Mouse (Mus musculus) gastrocnemius, adult 18-20 months (tissue): Measurements from ENCODE around the gene Med23. TPM values are rescaled to one million over a fixed set of nuclear protein-coding genes. Genes with fewer than 3 reads are reported as not detected.

ENCODE experiments used
- DNase-seq: peaks from one replicate; pipeline ENCODE4 v3.0.0; 2021; ENCODE audit warnings: low spot score
- microRNA-seq: library from miRNA; unstranded; fragments of <30 nt; microRNA quantifications from one replicate; pipeline ENCODE4 v1.2.0, GENCODE M21; 2021
- total RNA-seq, 2 experiments: library from RNA; stranded (reverse); gene quantifications; 2 replicates each; pipeline ENCODE4 v1.2.3; 2021

Med23 gene
- total RNA-seq, 2 experiments from 2014 or later, result 7.1 to 9.4 TPM

- DNase-seq, result no peak
These were observed 89.5 kb downstream of the Med23 start for GRCm38 (mm10) chr10:24959043-24959916.

DNA sequence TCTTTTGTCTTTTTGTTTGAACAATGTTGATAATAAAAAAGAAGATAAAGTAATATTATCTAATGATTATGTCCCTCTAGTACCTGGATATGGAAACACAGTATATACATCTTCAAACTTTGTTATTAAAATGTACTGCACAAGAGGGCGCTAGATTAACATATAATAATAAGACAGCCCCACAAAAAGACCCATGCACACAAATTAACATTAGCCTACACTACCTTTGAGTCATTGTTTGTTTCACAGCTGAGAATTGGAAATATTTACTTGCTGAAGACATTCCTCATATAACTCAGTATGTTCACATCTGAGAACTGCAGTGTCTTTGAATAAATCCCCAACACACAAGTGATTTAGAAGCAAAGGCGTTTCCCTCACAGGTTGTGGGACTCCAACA is 91.3 kb downstream of the Med23 start:
- no peak for DNase-seq

DNA sequence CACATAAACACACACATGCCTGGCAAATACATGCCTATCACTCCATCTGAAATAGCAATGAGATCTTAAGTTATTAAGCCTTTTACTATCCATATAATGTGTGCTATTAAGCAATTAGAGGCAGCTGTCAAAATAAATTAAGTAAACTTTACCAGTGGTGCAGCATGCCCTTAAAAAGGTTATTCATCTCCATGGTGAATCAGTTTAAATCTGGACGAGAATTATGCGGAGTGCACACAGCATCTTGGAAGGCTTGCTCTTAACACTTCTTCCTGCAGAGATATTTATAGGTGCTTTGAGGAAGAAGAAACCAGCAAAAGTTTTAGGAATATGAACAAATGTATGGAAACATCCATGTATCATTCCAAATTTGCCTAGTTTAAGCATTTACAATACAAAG is 92.1 kb downstream of the Med23 start:
- DNase-seq, result no peak

Small RNA genes within 50 kb of the gene (microRNA-seq; reads per million reads assigned to microRNA genes)
- gene Mir6905, result not detected

Other genes with a start within 250 kb of the Med23 start
- 1 to 10 TPM; 3.1 to 3.2 TPM for gene Enpp1, start 157.8 kb upstream of the Med23 start, total RNA-seq
- gene Enpp3, start 27.2 kb upstream of the Med23 start, total RNA-seq, result 1 to 10 TPM; 2.1 to 2.6 TPM
- not detected for gene Arg1, start 57.5 kb downstream of the Med23 start, total RNA-seq